Mouse (Mus musculus): ENCODE results near the gene Gba. TPM values are rescaled to one million over a fixed set of nuclear protein-coding genes. Genes with fewer than 3 reads are reported as not detected.

Gene Gba
- total RNA-seq, 1 experiment: 69.3 TPM

- Histone ChIP-seq H3K4me1 (ENCODE audit: control insufficient read depth in 2 of 2, insufficient read depth in 2 of 2, low read length in 2 of 2, poor library complexity in 1 of 2) (peaks cover 5 to 26% of the 10 kb centered on the region in 2 experiments; a peak in 3 of 4 replicates), H3K9ac (ENCODE audit: insufficient read depth, low read depth, low read length, poor library complexity, severe bottlenecking) (peak overlapping the region; percentile 79; the same call in 1 of the 2 replicates), H3K36me3 (ENCODE audit: control insufficient read depth, insufficient read depth, low read length, poor library complexity, severe bottlenecking) (peaks cover 18% of the 10 kb centered on the region), H3K9me3 (ENCODE audit: control insufficient read depth, insufficient read depth, low read depth, low read length) (no peaks in the 10 kb centered on the region), H3K4me3 (ENCODE audit: insufficient read depth in 1 of 2, low read depth in 1 of 2, low read length in 2 of 2, poor library complexity in 1 of 2, severe bottlenecking in 1 of 2) (peak overlapping the region; percentile 72 to 83; a peak in 3 of 4 replicates), H3K27ac (ENCODE audit: insufficient read depth, low read depth, low read length, poor library complexity, severe bottlenecking) (no peak overlapping the region)
- no peak for DNase-seq (ENCODE audit: low read depth, low spot score)
- TF ChIP-seq ZNF384 (IDR thresholded peaks at IDR 0.05; ENCODE audit: low read depth, low read length) (no peak), ZC3H11A (IDR thresholded peaks at IDR 0.05; ENCODE audit: borderline replicate concordance, low read depth, low read length) (no peak), CHD2 (IDR thresholded peaks at IDR 0.05; ENCODE audit: low read depth, low read length) (no peak), HCFC1 (IDR thresholded peaks at IDR 0.05; ENCODE audit: borderline replicate concordance, insufficient read depth, low read length) (no peak), MAFK (IDR thresholded peaks at IDR 0.05; ENCODE audit: insufficient read depth, low read depth, low read length) (no peak)
- in situ Hi-C loops (cut with MboI; ENCODE audit: low sequenced_read_pairs in 2 of 2, unreplicated experiment in 2 of 2): no loop called here
Observed at GRCm38 (mm10) chr3:89183959-89184315, 18.8 kb upstream of the Gba start.

GRCm38 (mm10) chr3:89187197-89187596 is 15.5 kb upstream of the Gba start:
- peak overlapping the region; percentile 54 to 58; a peak in 3 of 4 replicates for H3K4me3 ChIP-seq (ENCODE audit: insufficient read depth in 1 of 2, low read depth in 1 of 2, low read length in 2 of 2, poor library complexity in 1 of 2, severe bottlenecking in 1 of 2)
- peaks cover 5 to 23% of the 10 kb centered on the region in 2 experiments; a peak in 3 of 4 replicates for H3K4me1 ChIP-seq (ENCODE audit: control insufficient read depth in 2 of 2, insufficient read depth in 2 of 2, low read length in 2 of 2, poor library complexity in 1 of 2)
- TF ChIP-seq HCFC1 (IDR thresholded peaks at IDR 0.05; ENCODE audit: borderline replicate concordance, insufficient read depth, low read length): no peak
- TF ChIP-seq MAFK (IDR thresholded peaks at IDR 0.05; ENCODE audit: insufficient read depth, low read depth, low read length): no peak
- no peak for TF ChIP-seq ZC3H11A (IDR thresholded peaks at IDR 0.05; ENCODE audit: borderline replicate concordance, low read depth, low read length)
- TF ChIP-seq ZNF384 (IDR thresholded peaks at IDR 0.05; ENCODE audit: low read depth, low read length): no peak
- TF ChIP-seq CHD2 (IDR thresholded peaks at IDR 0.05; ENCODE audit: low read depth, low read length): no peak
- no peaks in the 10 kb centered on the region for H3K9me3 ChIP-seq (ENCODE audit: control insufficient read depth, insufficient read depth, low read depth, low read length)
- DNase-seq (ENCODE audit: low read depth, low spot score): no peak
- H3K27ac ChIP-seq (ENCODE audit: insufficient read depth, low read depth, low read length, poor library complexity, severe bottlenecking): no peak overlapping the region
- H3K9ac ChIP-seq (ENCODE audit: insufficient read depth, low read depth, low read length, poor library complexity, severe bottlenecking): peak overlapping the region; percentile 60
- in situ Hi-C loops (cut with MboI; ENCODE audit: low sequenced_read_pairs in 2 of 2, unreplicated experiment in 2 of 2): no loop called here
- H3K36me3 ChIP-seq (ENCODE audit: control insufficient read depth, insufficient read depth, low read length, poor library complexity, severe bottlenecking): no peaks in the 10 kb centered on the region; the same call in 1 of the 2 replicates

- no peak for DNase-seq (ENCODE audit: low read depth, low spot score)
- peaks cover 5 to 23% of the 10 kb centered on the region in 2 experiments; a peak in 3 of 4 replicates for H3K4me1 ChIP-seq (ENCODE audit: control insufficient read depth in 2 of 2, insufficient read depth in 2 of 2, low read length in 2 of 2, poor library complexity in 1 of 2)
- H3K4me3 ChIP-seq (ENCODE audit: insufficient read depth in 1 of 2, low read depth in 1 of 2, low read length in 2 of 2, poor library complexity in 1 of 2, severe bottlenecking in 1 of 2): peak overlapping the region; percentile 0 to 54; a peak in 2 of 4 replicates
- H3K9me3 ChIP-seq (ENCODE audit: control insufficient read depth, insufficient read depth, low read depth, low read length): no peaks in the 10 kb centered on the region
- H3K36me3 ChIP-seq (ENCODE audit: control insufficient read depth, insufficient read depth, low read length, poor library complexity, severe bottlenecking): no peaks in the 10 kb centered on the region
- H3K9ac ChIP-seq (ENCODE audit: insufficient read depth, low read depth, low read length, poor library complexity, severe bottlenecking): 0 out of 2 replicates have a peak overlapping the region, but pooled peaks have one; percentile 60
- H3K27ac ChIP-seq (ENCODE audit: insufficient read depth, low read depth, low read length, poor library complexity, severe bottlenecking): no peak overlapping the region
- no peak for TF ChIP-seq ZC3H11A (IDR thresholded peaks at IDR 0.05; ENCODE audit: borderline replicate concordance, low read depth, low read length)
- TF ChIP-seq HCFC1 (IDR thresholded peaks at IDR 0.05; ENCODE audit: borderline replicate concordance, insufficient read depth, low read length): no peak
- no peak for TF ChIP-seq MAFK (IDR thresholded peaks at IDR 0.05; ENCODE audit: insufficient read depth, low read depth, low read length)
- TF ChIP-seq ZNF384 (IDR thresholded peaks at IDR 0.05; ENCODE audit: low read depth, low read length): no peak
- no peak for TF ChIP-seq CHD2 (IDR thresholded peaks at IDR 0.05; ENCODE audit: low read depth, low read length)
- in situ Hi-C loops (cut with MboI; ENCODE audit: low sequenced_read_pairs in 2 of 2, unreplicated experiment in 2 of 2): no loop called here
Observed at GRCm38 (mm10) chr3:89187690-89188477, 14.8 kb upstream of the Gba start.

GRCm38 (mm10) chr3:89188478-89188875 is 14.3 kb upstream of the Gba start:
- TF ChIP-seq ZC3H11A (IDR thresholded peaks at IDR 0.05; ENCODE audit: borderline replicate concordance, low read depth, low read length): no peak
- TF ChIP-seq CHD2 (IDR thresholded peaks at IDR 0.05; ENCODE audit: low read depth, low read length): no peak
- no peak for TF ChIP-seq MAFK (IDR thresholded peaks at IDR 0.05; ENCODE audit: insufficient read depth, low read depth, low read length)
- TF ChIP-seq ZNF384 (IDR thresholded peaks at IDR 0.05; ENCODE audit: low read depth, low read length): no peak
- no peak for TF ChIP-seq HCFC1 (IDR thresholded peaks at IDR 0.05; ENCODE audit: borderline replicate concordance, insufficient read depth, low read length)
- Histone ChIP-seq H3K4me3 (ENCODE audit: insufficient read depth in 1 of 2, low read depth in 1 of 2, low read length in 2 of 2, poor library complexity in 1 of 2, severe bottlenecking in 1 of 2) (peak overlapping the region in 1 of 2 experiments; percentile 7; a peak in 1 of 4 replicates), H3K9me3 (ENCODE audit: control insufficient read depth, insufficient read depth, low read depth, low read length) (no peaks in the 10 kb centered on the region), H3K36me3 (ENCODE audit: control insufficient read depth, insufficient read depth, low read length, poor library complexity, severe bottlenecking) (no peaks in the 10 kb centered on the region), H3K4me1 (ENCODE audit: control insufficient read depth in 2 of 2, insufficient read depth in 2 of 2, low read length in 2 of 2, poor library complexity in 1 of 2) (peaks cover 5 to 23% of the 10 kb centered on the region in 2 experiments; a peak in 3 of 4 replicates), H3K9ac (ENCODE audit: insufficient read depth, low read depth, low read length, poor library complexity, severe bottlenecking) (peak overlapping the region; percentile 1; the same call in 1 of the 2 replicates), H3K27ac (ENCODE audit: insufficient read depth, low read depth, low read length, poor library complexity, severe bottlenecking) (no peak overlapping the region)
- DNase-seq (ENCODE audit: low read depth, low spot score): no peak
- in situ Hi-C loops (cut with MboI; ENCODE audit: low sequenced_read_pairs in 2 of 2, unreplicated experiment in 2 of 2): no loop called here

All from ES-E14 (cell line).